Mouse (Mus musculus) heart, adult 2 months (tissue): ENCODE measurements around the gene Tenm4.

Experiments used
- CTCF ChIP-seq: fragments of 200-600 bp; IDR thresholded peaks from 2 replicates; pipeline ENCODE4 v1.8.1; 2022; ENCODE audit warnings: antibody characterized with exemption, mild to moderate bottlenecking, moderate library complexity
- EP300 ChIP-seq: fragments of 200-500 bp; IDR thresholded peaks from 2 replicates; pipeline ENCODE4 v1.6.1; 2011; ENCODE audit warnings: low read depth, low read length, control low read depth; ENCODE audit not compliant: insufficient read depth
- POLR2A ChIP-seq: fragments of 200-500 bp; IDR thresholded peaks from 2 replicates; pipeline ENCODE4 v1.6.1; 2011; ENCODE audit warnings: mild to moderate bottlenecking, low read depth, low read length, control low read depth; ENCODE audit not compliant: insufficient read depth

GRCm38 (mm10) chr7:96303963-96304362 is 132.9 kb downstream of the Tenm4 start:
- no peak for TF ChIP-seq CTCF
- no peak for TF ChIP-seq POLR2A
- no peak for TF ChIP-seq EP300
